Mouse (Mus musculus): ENCODE results near the gene Hist2h2ac.
"Not testable (repeated sequence)": the region's sequence is repeated elsewhere in the genome, so short reads cannot be mapped to it uniquely, and the experiment has no call there.

Gene Hist2h2ac

DNA sequence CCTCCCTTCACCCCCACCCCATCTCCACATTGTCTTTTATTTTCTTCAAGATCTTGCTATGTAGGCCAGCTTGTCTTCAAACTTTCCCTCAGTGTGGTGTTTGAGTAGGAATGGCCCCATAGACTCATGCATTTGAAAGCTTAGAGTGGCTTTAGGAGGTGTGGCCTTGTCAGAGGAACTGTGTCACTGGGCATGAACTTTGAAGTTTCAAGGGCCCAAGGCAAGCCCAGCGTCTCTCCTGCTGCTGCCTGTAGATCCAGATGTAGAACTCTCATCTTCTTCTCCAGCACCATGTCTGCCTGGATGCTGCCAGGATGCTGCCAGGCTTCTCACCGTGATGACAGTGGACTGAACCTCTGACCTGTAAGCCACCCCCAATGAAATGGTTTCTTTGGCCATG is 8.1 kb upstream of the Hist2h2ac start:
- DNase-seq (ENCODE audit: low spot score) = no peak

GRCm38 (mm10) chr3:96226695-96227648 is 6.3 kb upstream of the Hist2h2ac start:
- no peak for DNase-seq (ENCODE audit: low spot score)

GRCm38 (mm10) chr3:96225421-96225820 is 4.7 kb upstream of the Hist2h2ac start:
- DNase-seq (ENCODE audit: low spot score) = no peak

DNA sequence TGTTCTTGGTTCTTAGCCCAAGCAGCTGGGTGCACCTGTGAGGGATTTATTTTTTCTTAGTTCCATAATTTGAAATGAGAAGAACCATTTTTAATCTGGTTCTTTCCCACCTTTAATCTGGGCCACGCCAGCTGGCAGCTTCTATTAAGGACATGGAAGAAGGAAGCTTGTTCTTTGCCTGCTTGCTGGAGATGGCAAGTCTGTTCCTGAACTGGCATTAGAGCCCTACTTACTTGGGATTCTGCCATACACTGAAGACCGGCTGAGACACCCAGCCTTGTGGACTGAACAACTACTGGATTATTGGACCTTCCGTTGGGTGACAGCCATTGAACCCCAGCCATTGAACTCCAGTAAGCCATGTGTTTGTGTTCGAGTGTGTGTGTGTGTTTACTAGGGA is 2.1 kb upstream of the Hist2h2ac start:
- no peak for DNase-seq (ENCODE audit: low spot score)

DNA sequence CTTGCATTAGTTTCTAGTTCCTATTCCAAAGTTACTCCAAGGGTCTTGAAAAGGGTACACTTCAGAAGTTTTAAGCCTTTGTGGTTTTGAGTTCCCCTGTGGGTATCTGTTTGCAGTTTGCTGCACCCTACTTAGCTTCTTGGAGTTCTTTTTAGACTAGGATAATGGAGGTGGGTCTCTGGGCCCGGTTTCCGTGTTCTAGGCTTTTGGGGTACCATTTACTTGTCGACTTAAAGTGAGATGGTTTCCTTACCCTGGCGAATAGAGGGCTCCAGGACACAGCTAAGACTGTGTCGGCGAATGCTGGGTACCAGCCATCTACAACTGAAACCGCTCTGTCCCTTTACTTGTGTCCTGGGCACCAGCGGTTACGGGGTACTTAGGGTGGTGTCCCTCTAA is 959 bp upstream of the Hist2h2ac start:
- no peak for DNase-seq (ENCODE audit: low spot score)

GRCm38 (mm10) chr3:96220131-96220764 is 432 bp downstream of the Hist2h2ac start:
- peak; percentile 19 for DNase-seq (ENCODE audit: low spot score)

GRCm38 (mm10) chr3:96219661-96220130 is 984 bp downstream of the Hist2h2ac start, which contains the start of the genes Bola1 and Hist2h2ab:
Bola1 (minus strand) TSS chr3:96219709.
Hist2h2ab (plus strand) TSS chr3:96219865.
- peak; percentile 56 for DNase-seq (ENCODE audit: low spot score)

DNA sequence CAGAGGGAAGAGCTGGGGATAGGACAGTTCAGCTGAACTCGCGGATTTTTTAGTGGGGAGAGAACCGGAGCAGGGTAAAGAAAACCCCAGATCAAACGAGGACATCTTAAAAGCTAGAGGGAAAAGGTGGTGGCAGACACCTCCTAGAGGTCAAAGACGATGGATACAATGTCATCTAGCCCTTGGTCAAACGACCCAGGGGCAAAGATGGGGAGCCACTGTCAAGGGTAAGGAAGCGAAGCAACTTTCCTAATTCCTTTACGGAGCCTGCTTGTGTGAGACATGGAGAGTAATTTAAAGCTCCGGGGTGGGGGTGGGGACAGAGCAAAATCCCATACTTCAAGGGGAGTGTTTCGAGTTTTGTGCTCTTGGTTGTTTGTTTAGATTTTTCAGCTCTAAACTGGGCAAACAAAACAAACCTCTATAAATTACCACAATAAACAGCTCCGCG is 1.5 kb downstream of the Hist2h2ac start:
- no peak for DNase-seq (ENCODE audit: low spot score)

- no peak for DNase-seq (ENCODE audit: low spot score)
These were observed 11.4 kb downstream of the Hist2h2ac start for GRCm38 (mm10) chr3:96209242-96209641.

GRCm38 (mm10) chr3:96207819-96208218 is 12.9 kb downstream of the Hist2h2ac start:
- DNase-seq (ENCODE audit: low spot score) = no peak

GRCm38 (mm10) chr3:96199731-96200130 is 20.9 kb downstream of the Hist2h2ac start:
- no peak for DNase-seq (ENCODE audit: low spot score)

DNA sequence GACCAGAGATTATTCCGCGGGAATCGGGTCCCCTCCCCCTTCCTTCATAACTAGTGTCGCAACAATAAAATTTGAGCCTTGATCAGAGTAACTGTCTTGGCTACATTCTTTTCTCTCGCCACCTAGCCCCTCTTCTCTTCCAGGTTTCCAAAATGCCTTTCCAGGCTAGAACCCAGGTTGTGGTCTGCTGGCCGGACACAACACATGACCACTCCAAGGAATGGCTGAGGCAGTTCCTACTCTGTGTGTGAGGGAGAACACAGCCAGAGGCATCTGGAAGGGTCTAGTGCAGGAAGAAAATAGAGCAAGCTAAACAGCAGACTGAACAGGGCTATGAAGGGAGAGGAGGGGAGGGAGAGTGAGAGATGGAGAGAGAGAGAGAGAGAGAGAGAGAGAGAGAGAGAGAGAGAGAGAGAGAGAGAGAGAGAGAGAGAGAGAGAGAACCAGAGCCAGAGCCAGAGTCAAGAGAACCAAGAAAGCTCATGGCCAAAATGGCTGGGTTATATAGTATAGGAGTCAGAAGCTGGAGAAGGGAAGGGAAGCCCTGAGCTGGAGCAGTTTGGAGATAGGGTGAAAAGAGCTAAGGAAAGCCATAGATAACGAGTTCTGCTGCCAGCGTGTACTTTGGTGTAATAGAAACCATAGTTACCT is 22.0 kb downstream of the Hist2h2ac start:
- not testable (repeated sequence) for DNase-seq (ENCODE audit: low spot score)

- no peak for DNase-seq (ENCODE audit: low spot score)
These were observed 22.5 kb downstream of the Hist2h2ac start for GRCm38 (mm10) chr3:96198181-96198580.

DNA sequence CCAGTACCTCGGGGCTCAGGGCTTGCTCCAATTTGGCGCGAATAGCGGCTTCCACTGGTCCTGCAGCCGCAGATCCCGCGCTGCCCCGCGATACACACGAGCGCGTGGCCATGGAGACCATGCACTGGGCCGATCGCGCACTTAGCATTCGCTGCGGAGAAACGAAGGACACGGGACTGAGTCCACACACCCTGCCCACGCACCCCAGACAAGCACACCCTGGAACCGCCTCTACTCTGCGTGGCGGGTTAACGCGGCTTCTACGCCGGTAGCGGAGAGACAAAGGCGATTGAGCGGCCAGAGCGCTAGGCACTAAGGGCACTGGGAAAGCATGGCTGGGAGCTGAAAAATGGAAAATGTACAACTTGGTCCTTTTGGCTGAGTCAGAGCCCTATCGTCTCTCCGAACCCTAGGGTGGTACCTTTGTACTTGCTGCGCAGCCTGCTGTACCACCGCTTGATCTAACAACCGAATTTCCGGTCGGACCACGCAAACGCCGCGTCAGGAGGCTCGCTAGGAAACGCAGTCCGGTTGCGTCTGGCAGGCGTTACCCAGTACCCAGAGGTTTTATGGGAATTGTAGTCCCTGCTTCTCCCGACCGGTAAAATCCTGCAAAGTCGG is 23.4 kb downstream of the Hist2h2ac start:
- DNase-seq (ENCODE audit: low spot score) = peak; percentile 72

- DNase-seq (ENCODE audit: low spot score) = no peak
These were observed 24.1 kb downstream of the Hist2h2ac start for GRCm38 (mm10) chr3:96196437-96197128.

DNA sequence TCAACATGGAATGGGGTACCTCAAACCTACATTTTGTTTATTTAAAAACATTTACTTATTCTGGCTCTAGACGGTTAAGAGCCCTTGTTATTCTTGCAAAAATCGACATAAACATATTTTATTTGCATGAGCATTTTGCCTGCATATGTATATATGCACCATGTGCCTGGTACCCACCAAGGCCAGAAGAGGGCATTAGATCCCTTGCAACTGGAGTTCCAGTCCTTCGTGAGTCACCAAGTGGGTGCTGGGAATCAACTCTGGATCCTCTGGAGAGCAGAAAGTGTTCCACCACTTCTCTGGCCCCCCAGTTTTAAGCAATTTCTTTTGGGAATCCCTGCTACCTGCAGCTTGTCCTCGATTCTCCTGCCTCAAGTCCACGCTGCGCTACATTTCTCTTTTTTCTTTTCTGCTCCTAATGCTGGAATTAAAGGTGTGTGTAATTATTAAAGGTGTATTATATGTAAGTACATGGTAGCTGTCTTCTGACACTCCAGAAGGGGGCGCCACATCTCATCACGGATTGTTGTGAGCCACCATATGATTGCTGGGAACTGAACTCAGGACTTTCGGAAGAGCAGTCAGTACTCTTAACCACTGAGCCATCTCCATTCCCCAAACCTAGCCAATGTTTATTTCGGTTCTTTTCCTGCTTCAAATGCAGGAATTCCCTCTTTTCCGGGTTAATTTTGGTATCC is 24.9 kb downstream of the Hist2h2ac start:
- no peak for DNase-seq (ENCODE audit: low spot score)

DNA sequence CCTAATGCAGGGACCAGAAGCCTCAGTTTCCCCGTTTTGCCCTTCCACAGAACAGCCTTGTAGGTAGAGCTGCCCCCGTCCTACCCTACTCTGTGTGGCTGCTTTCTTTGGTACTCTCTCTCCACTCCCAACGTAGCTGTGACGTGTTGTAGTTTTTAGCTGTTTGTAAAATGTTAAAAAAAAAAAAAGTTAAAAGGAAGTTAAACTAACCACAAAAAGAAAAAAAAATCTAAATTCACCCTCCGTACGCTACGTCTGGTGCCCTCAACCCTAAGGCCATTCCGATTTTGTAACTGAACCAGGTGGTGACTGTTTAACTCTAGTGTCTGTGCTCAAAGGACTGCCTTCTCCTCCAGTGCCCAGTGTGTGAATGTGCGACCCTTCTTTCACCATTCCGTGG is 25.7 kb downstream of the Hist2h2ac start:
- DNase-seq (ENCODE audit: low spot score) = no peak

GRCm38 (mm10) chr3:96192977-96193376 is 27.7 kb downstream of the Hist2h2ac start:
- DNase-seq (ENCODE audit: low spot score) = no peak

- DNase-seq (ENCODE audit: low spot score) = no peak
These were observed 38.3 kb downstream of the Hist2h2ac start for GRCm38 (mm10) chr3:96182382-96182776.

GRCm38 (mm10) chr3:96181510-96182381 is 38.9 kb downstream of the Hist2h2ac start:
- DNase-seq (ENCODE audit: low spot score) = no peak

Measured in urinary bladder, postnatal 25 days (tissue).